9 mouse cellular contexts compared by ENCODE assay signal in the genomic region with DNA sequence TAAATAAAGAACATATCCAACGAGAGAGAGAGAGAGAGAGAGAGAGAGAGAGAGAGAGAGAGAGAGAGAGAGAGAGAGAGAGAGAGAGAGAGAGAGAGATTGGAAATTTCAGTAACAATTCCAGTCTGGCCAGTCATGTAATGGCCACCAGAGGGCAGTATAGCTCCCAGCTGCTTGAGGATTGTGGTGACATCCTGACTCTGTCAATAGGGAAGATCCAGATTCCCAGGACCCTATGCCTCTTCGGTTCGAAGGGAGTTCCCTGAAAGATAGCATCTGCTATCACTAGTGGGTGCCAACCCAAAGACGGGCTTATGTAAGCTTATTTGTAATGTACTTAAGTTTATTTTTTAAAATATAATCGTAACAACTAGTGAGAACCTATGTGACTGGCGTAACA.
DNase-seq lines count a peak whose midpoint lies in the region; TF ChIP-seq lines count a peak whose summit lies in the region.
"Had no signal": no experiment of that assay in that cellular context is flagged by ENCODE, and none has a peak within 500 bp of the region (broad histone marks: within the 10 kb centered on the region; RNA-seq: fewer than 3 reads in every experiment).

No protein-coding gene starts in this region.

- peak; percentile 18 for DNase-seq in gastrocnemius, adult 18-20 months (ENCODE audit: low spot score)
- no peak for DNase-seq in gastrocnemius, postnatal 36 days
- peak; percentile 37 for DNase-seq in thymus, adult 2 months
- no peak for DNase-seq in thymus, adult 18-20 months
- peak; percentile 66 for DNase-seq in cerebellum, adult 8-10 months
- peak; percentile 36 to 60 for DNase-seq in heart, postnatal 14 days
- peak; percentile 16 to 41 for DNase-seq in lung, adult 18-20 months

- TF ChIP-seq CTCF in thymus, adult 2 months (IDR thresholded peaks at IDR 0.05; ENCODE audit: borderline replicate concordance, control insufficient read depth, extremely low read depth, insufficient read depth, low read length, poor library complexity), result no peak
- peak; percentile 53; the same call in 1 of the 2 replicates for TF ChIP-seq CTCF in small intestine, adult 2 months (IDR thresholded peaks at IDR 0.05; ENCODE audit: extremely low read depth, insufficient read length, insufficient replicate concordance, low read depth, low read length)

- 56% methylated on average over 6 of the region's 6 CpGs for WGBS in thymus, adult 2 months
- 36% methylated on average over 6 of the region's 6 CpGs for WGBS in small intestine, adult 2 months

- H3K27ac ChIP-seq in thymus, adult 2 months (ENCODE audit: control insufficient read depth, insufficient read depth, low read length), result no peak overlapping the region
- no peak overlapping the region for H3K27ac ChIP-seq in small intestine, adult 2 months (ENCODE audit: insufficient read depth, low read depth, low read length)
- H3K27ac ChIP-seq: limb, embryonic 15.5 days had no signal

- no peak overlapping the region for H3K4me3 ChIP-seq in thymus, adult 2 months (ENCODE audit: control insufficient read depth, insufficient read depth, low read length)
- no peak overlapping the region for H3K4me3 ChIP-seq in small intestine, adult 2 months (ENCODE audit: low read depth, low read length)
- H3K4me3 ChIP-seq: limb, embryonic 15.5 days had no signal

- H3K4me1 ChIP-seq in thymus, adult 2 months (replicated peaks; ENCODE audit: control insufficient read depth, insufficient read depth, low read length), result no peaks in the 10 kb centered on the region
- H3K4me1 ChIP-seq in small intestine, adult 2 months (ENCODE audit: control insufficient read depth, insufficient read depth, insufficient read length, low read length), result no peaks in the 10 kb centered on the region
- H3K4me1 ChIP-seq: limb, embryonic 15.5 days had no signal

- intact Hi-C loops in gastrocnemius, postnatal 36 days (cut with DNase I), result no loop called here
- intact Hi-C loops in heart, postnatal 14 days (cut with DNase I), result loop anchor here (2.0 to 10.0 kb wide), 2 partner anchors 75 to 305 kb away; no protein-coding TSS in a partner anchor

- H3K36me3 ChIP-seq in thymus, adult 2 months (ENCODE audit: control insufficient read depth, insufficient read depth, low read length), result no peaks in the 10 kb centered on the region
- H3K36me3 ChIP-seq in small intestine, adult 2 months (ENCODE audit: control insufficient read depth, insufficient read depth, low read length), result no peaks in the 10 kb centered on the region
- H3K36me3 ChIP-seq: limb, embryonic 15.5 days had no signal

- no peaks in the 10 kb centered on the region for H3K27me3 ChIP-seq in thymus, adult 2 months (ENCODE audit: control insufficient read depth, insufficient read depth, low read length)
- H3K27me3 ChIP-seq in small intestine, adult 2 months (ENCODE audit: control insufficient read depth, insufficient read depth, low read length), result no peaks in the 10 kb centered on the region
- H3K27me3 ChIP-seq: limb, embryonic 15.5 days had no signal

- TF ChIP-seq POLR2A in thymus, adult 2 months (IDR thresholded peaks at IDR 0.05; ENCODE audit: control insufficient read depth, extremely low read depth, insufficient read depth, low read length, poor library complexity), result no peak
- no peak for TF ChIP-seq POLR2A in small intestine, adult 2 months (IDR thresholded peaks at IDR 0.05; ENCODE audit: low read depth, low read length)

Comparison
In these comparisons a context has a peak if more than half of its experiments do, and no peak if none do; other contexts are left out.
1. DNase-seq: peak in gastrocnemius, adult 18-20 months (single experiment), thymus, adult 2 months (single experiment), cerebellum, adult 8-10 months (single experiment), heart, postnatal 14 days (2 of 2) and lung, adult 18-20 months (2 of 2); none in gastrocnemius, postnatal 36 days (0 of 2) and thymus, adult 18-20 months (0 of 2).